Mouse (Mus musculus) activated CD4-positive, CD25-positive, alpha-beta regulatory T cell, adult 4 months (primary cell): ENCODE data around the gene Tmem185b. TPM values are rescaled to one million over a fixed set of nuclear protein-coding genes. Genes with fewer than 3 reads are reported as not detected.

Source experiments
- ATAC-seq: one replicate; pipeline ENCODE4 v1.8.0; 2017
- polyA plus RNA-seq, 2 experiments: library from polyadenylated mRNA; unstranded; fragments of 100-300 nt; shearing (Covaris generic); gene quantifications; one replicate each; pipeline ENCODE4 v1.2.1; 2017

Gene Tmem185b
- polyA plus RNA-seq, 2 experiments from 2014 or later = 17.3 to 18.4 TPM

GRCm38 (mm10) chr1:119541570-119541969 lies 15.6 kb downstream of the Tmem185b start:
- ATAC-seq = no peak

- ATAC-seq = no peak
Measured at GRCm38 (mm10) chr1:119543316-119543715, 17.4 kb downstream of the Tmem185b start.

GRCm38 (mm10) chr1:119544611-119545155 lies 18.7 kb downstream of the Tmem185b start:
- no peak for ATAC-seq

GRCm38 (mm10) chr1:119545164-119545563 lies 19.2 kb downstream of the Tmem185b start:
- ATAC-seq = no peak

- ATAC-seq = no peak
Measured at GRCm38 (mm10) chr1:119545671-119546070, 19.7 kb downstream of the Tmem185b start.

GRCm38 (mm10) chr1:119546490-119546889 lies 20.5 kb downstream of the Tmem185b start:
- ATAC-seq = no peak

- ATAC-seq = peak; percentile 79
Measured at GRCm38 (mm10) chr1:119548668-119549326, 22.8 kb downstream of the Tmem185b start.

- ATAC-seq = no peak
Measured at GRCm38 (mm10) chr1:119549327-119549689, 23.3 kb downstream of the Tmem185b start.

GRCm38 (mm10) chr1:119550064-119550463 lies 24.1 kb downstream of the Tmem185b start:
- no peak for ATAC-seq

- ATAC-seq = no peak
Measured at GRCm38 (mm10) chr1:119551651-119552050, 25.7 kb downstream of the Tmem185b start.

- no peak for ATAC-seq
Measured at GRCm38 (mm10) chr1:119555651-119556050, 29.7 kb downstream of the Tmem185b start.

GRCm38 (mm10) chr1:119557641-119558395 lies 31.9 kb downstream of the Tmem185b start:
- ATAC-seq = no peak

- no peak for ATAC-seq
Measured at GRCm38 (mm10) chr1:119565531-119565930, 39.6 kb downstream of the Tmem185b start.

GRCm38 (mm10) chr1:119570134-119570533 lies 44.2 kb downstream of the Tmem185b start:
- ATAC-seq = no peak

Other genes starting within 250 kb of the Tmem185b start
- gene Inhbb, start 103.9 kb upstream of the Tmem185b start, polyA plus RNA-seq = not detected
- gene Ralb, start 21.4 kb upstream of the Tmem185b start, polyA plus RNA-seq = 10 to 100 TPM; 12.2 to 14.2 TPM
- under 1 TPM; 0.19 to 0.37 TPM for gene Epb41l5, start 122.8 kb downstream of the Tmem185b start, polyA plus RNA-seq